Mouse (Mus musculus): ENCODE results near the gene Serpina1b.
"Not testable (repeated sequence)": the region's sequence is repeated elsewhere in the genome, so short reads cannot be mapped to it uniquely, and the experiment has no call there.

The Serpina1b gene

GRCm38 (mm10) chr12:103695429-103695828 is 134.7 kb downstream of the Serpina1b start, which contains the start of gene Serpina1f:
Gene Serpina1f, minus strand, starts transcription at chr12:103695529.
- no peak for DNase-seq

- DNase-seq, result no peak
These were observed 141.9 kb downstream of the Serpina1b start for GRCm38 (mm10) chr12:103688221-103688814.

- no peak for DNase-seq
These were observed 143.2 kb downstream of the Serpina1b start for GRCm38 (mm10) chr12:103687021-103687420.

GRCm38 (mm10) chr12:103686050-103686449 is 144.1 kb downstream of the Serpina1b start:
- no peak for DNase-seq

- DNase-seq, result no peak
These were observed 144.8 kb downstream of the Serpina1b start for GRCm38 (mm10) chr12:103685386-103685785.

- DNase-seq, result no peak
These were observed 146.4 kb downstream of the Serpina1b start for GRCm38 (mm10) chr12:103683775-103684174.

GRCm38 (mm10) chr12:103681739-103682138 is 148.4 kb downstream of the Serpina1b start:
- DNase-seq, result no peak

- DNase-seq, result no peak
These were observed 149.0 kb downstream of the Serpina1b start for GRCm38 (mm10) chr12:103681169-103681568.

- not testable (repeated sequence) for DNase-seq
These were observed 150.3 kb downstream of the Serpina1b start for GRCm38 (mm10) chr12:103679853-103680252.
